Mouse (Mus musculus): ENCODE measurements around the gene Zfp280b. TPM values are rescaled to one million over a fixed set of nuclear protein-coding genes. Genes with fewer than 3 reads are reported as not detected.

Gene Zfp280b
- total RNA-seq (2023): 1 to 10 TPM; 4.6 to 5.2 TPM

DNA sequence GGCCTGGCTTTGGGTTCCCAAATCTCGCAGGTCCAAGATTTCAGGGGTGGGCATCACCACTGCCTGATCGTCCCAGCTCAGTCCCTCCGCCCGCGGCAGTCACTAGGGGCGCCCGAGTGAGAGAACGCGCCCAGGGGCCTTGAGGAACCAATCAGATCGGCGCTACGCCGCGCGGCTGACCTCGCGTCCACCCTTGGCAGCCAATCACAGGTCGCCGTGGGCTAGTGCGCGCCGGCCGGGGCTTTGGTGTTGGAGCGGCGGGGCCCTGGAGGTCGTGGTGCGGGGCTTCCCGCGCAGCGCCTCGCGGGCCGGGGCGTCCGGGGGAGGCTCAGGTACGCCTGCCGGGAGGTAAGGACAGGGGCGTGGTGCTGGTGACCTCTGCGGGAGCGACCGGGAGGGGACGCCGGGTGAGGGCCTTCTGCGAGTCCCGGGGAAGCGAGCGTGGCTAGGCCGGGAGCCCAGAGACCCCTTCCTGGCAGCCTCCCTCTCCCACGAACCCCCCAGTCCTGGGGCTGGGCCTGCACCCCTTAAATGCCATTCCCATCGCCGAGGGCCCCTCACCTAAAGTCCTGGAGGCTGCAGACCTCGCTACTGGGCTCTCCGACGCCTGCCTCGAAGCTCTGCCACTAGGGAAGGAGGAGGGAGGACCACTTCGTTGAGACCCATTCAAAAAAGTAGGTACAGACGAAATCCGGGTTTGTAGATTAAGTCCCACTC is at the start of gene Zfp280b:
Gene Zfp280b (plus strand): TSS at position 249 of the 717 bp plus-strand sequence.

Other genes with a start within 250 kb of the Zfp280b start
- 1 to 10 TPM in 1 of 2 experiments, not detected in 1; 2.6 TPM for gene Gstt1, start 234.1 kb upstream of the Zfp280b start, total RNA-seq (2023)
- gene Gstt4, start 210.1 kb upstream of the Zfp280b start, total RNA-seq (2023): not detected
- 1 to 10 TPM; 5.0 to 6.8 TPM for gene Gstt2, start 195.2 kb upstream of the Zfp280b start, total RNA-seq (2023)
- gene Mif, start 172.4 kb upstream of the Zfp280b start, total RNA-seq (2023): 10 to 100 TPM; 66.0 to 70.6 TPM
- 1 to 10 TPM in 1 of 2 experiments, under 1 TPM in 1; 0.60 to 3.3 TPM for gene Derl3, start 139.2 kb upstream of the Zfp280b start, total RNA-seq (2023)
- 10 to 100 TPM; 32.6 to 36.4 TPM for gene Smarcb1, start 111.0 kb upstream of the Zfp280b start, total RNA-seq (2023)
- gene Chchd10, start 99.5 kb upstream of the Zfp280b start, total RNA-seq (2023): 10 to 100 TPM in 1 of 2 experiments, 1 to 10 TPM in 1; 6.7 to 10.1 TPM
- gene Mmp11, start 96.2 kb upstream of the Zfp280b start, total RNA-seq (2023): under 1 TPM in 1 of 2 experiments, not detected in 1; 0.60 TPM
- gene Gm867, start 92.0 kb upstream of the Zfp280b start, total RNA-seq (2023): under 1 TPM in 1 of 2 experiments, not detected in 1; 0.53 TPM
- gene Vpreb3, start 89.6 kb upstream of the Zfp280b start, total RNA-seq (2023): 10 to 100 TPM in 1 of 2 experiments, 1 to 10 TPM in 1; 5.8 to 12.6 TPM
- under 1 TPM in 1 of 2 experiments, not detected in 1; 0.18 TPM for gene Gm5134, start 78.1 kb upstream of the Zfp280b start, total RNA-seq (2023)
- not detected for gene Slc5a4b, start 78.3 kb downstream of the Zfp280b start, total RNA-seq (2023)
- gene Slc5a4a, start 114.8 kb downstream of the Zfp280b start, total RNA-seq (2023): not detected
- gene Prmt2, start 205.2 kb downstream of the Zfp280b start, total RNA-seq (2023): 1 to 10 TPM in 1 of 2 experiments, under 1 TPM in 1; 0.40 to 1.8 TPM
- not detected for gene S100b, start 221.2 kb downstream of the Zfp280b start, total RNA-seq (2023)